Mouse (Mus musculus): Measurements from ENCODE around the gene Pitpnm2.
A peak's percentile ranks its signal among the peaks of the same experiment; 100 is the strongest.

The Pitpnm2 gene

GRCm38 (mm10) chr5:124202071-124202470 is 47.5 kb downstream of the Pitpnm2 start:
- no peak for DNase-seq (ENCODE audit: low read depth, low spot score)

GRCm38 (mm10) chr5:124201564-124201963 is 48.0 kb downstream of the Pitpnm2 start:
- no peak for DNase-seq (ENCODE audit: low read depth, low spot score)

DNA sequence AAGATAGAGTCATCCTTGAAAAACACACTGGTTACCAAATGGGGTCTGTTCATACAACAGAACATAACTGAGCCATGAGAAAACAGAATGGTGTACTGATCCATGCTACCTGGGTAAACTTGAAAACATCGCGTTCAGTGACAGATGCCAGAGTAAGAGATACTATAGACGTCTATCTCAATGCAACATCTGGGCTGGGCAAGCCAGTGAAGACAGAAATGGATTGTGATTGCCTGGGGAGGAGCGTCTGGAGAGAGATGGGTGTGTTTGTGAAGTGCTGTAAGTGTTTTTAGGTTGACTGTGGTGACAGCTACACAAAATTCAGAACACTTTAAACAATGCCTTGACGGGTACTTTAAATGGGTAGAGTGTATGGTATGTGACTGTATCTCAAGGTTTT is 48.7 kb downstream of the Pitpnm2 start:
- no peak for DNase-seq (ENCODE audit: low read depth, low spot score)

DNA sequence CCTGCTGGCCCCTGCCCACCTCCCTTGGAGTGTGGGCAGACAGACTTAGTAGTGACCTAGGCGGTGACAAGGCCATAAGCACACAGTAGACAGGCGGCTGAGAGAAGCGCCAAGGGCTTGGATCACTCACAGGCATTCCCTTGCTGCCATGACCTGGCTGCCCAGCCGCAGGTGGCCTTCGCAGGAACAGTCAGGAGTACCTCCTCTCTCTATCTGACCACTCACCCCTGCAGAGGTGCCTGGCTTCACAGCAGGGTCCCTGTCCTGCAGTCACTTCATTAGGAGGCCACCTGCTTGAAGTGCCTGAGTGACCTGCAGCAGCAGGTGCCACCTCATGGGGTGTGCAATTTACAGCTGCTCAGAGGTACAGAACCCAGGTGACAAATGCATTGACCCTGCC is 50.4 kb downstream of the Pitpnm2 start:
- no peak for DNase-seq (ENCODE audit: low read depth, low spot score)

GRCm38 (mm10) chr5:124198473-124198872 is 51.1 kb downstream of the Pitpnm2 start:
- no peak for DNase-seq (ENCODE audit: low read depth, low spot score)

- DNase-seq (ENCODE audit: low read depth, low spot score), result no peak
Measured at GRCm38 (mm10) chr5:124196082-124196481, 53.5 kb downstream of the Pitpnm2 start.

GRCm38 (mm10) chr5:124194386-124195084 is 55.0 kb downstream of the Pitpnm2 start:
- DNase-seq (ENCODE audit: low read depth, low spot score), result peak; percentile 91

- no peak for DNase-seq (ENCODE audit: low read depth, low spot score)
Measured at GRCm38 (mm10) chr5:124193286-124194112, 56.1 kb downstream of the Pitpnm2 start.

- no peak for DNase-seq (ENCODE audit: low read depth, low spot score)
Measured at GRCm38 (mm10) chr5:124192726-124193285, 56.8 kb downstream of the Pitpnm2 start.

DNA sequence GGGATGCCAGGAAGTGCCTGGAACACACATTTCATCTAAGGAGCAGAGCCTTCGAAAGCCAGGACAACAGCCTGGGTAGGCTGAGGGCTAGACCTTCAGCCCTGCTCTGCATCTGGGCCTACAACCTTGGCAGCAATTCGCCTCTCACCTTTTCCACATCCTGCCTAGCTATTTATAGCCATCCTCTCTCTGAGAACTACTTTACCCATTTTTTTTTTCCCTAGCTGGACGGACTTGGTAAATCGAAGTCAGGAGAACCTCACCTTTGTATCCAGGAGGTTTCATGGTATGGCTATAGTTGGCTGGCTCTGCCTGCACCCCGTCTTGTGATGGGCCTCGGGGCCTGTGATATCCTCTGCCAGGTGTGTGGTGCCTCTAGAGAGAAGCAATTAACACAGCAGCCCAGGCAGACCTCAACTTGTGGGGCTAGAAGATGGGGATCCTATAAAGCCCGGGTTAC is 57.3 kb downstream of the Pitpnm2 start:
- DNase-seq (ENCODE audit: low read depth, low spot score), result no peak

DNA sequence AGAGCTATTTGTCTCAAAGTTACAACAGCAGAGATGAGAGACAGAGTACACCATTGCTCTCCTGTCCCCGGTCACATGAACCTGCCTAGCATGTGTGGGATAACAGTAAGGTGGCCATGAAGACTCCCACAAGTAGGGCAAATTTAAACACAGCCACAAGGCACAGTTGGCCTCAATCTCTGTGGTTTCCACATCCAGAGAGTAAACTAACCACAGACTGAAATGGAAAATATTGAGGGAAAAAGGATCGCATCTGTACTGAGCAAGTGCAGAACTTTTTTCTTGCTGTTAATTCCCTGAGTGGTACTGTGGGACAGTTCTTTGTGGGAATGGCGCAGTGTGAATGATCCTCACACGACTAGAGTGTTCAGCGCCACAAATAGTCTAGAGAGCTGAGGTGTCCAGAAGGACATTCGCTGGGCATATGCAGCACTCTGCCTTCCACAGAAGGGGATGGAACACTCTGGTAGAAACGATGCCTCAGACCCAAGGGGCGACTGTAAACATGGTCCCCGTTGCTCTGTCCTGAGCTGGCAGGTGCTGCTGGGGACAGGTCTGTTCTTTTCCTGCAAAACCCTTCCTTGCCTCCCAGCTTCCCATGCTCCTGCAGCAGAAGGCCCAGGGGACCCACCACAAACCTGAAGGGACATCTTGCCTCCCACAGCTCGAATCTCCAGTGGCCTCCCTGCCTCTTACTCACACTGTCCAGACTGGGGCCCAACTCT is 59.3 kb downstream of the Pitpnm2 start:
- no peak for DNase-seq (ENCODE audit: low read depth, low spot score)

DNA sequence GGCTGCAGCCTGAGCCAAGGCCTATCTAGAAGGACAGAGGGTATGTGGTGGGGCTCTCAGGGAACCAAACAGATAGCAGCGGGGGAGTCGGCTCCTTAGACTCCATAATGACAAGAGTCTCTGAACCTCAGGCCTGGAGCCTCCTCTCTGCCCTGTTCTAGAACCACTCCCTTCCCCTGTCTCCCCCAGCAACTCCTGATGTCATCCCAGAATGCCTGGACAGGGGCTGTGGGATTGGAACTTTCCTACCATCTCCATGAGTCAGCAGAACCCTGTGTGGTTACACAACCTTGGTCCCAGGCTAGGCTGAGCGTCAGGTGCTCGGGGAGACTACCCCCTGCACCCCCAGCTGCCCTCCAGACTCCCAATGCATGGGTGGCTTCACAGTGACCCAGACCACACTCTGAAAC is 60.0 kb downstream of the Pitpnm2 start:
- no peak for DNase-seq (ENCODE audit: low read depth, low spot score)

- no peak for DNase-seq (ENCODE audit: low read depth, low spot score)
Measured at GRCm38 (mm10) chr5:124187508-124188311, 61.9 kb downstream of the Pitpnm2 start.

GRCm38 (mm10) chr5:124186981-124187507 is 62.5 kb downstream of the Pitpnm2 start:
- no peak for DNase-seq (ENCODE audit: low read depth, low spot score)

DNA sequence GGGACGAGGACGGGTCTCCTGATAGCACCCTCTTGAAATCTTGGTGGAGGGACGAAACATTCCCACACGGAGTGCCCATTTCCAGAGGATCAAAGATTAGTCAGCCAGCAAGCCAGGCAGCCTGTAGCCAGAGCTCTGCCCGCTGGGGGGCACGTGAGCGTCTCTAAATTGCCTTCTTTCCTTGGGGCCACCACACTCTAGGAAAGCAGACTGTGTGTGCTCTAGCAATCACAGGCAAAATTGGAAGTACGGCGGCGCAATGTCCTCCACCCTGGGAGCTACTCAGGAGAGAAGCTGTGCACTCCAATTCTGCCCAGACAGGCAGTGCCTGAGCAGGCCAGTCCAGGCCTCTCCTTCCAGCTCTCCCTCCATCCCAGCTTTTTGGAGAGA is 63.1 kb downstream of the Pitpnm2 start:
- DNase-seq (ENCODE audit: low read depth, low spot score), result no peak

- no peak for DNase-seq (ENCODE audit: low read depth, low spot score)
Measured at GRCm38 (mm10) chr5:124185706-124186464, 63.7 kb downstream of the Pitpnm2 start.

- no peak for DNase-seq (ENCODE audit: low read depth, low spot score)
Measured at GRCm38 (mm10) chr5:124184898-124185701, 64.5 kb downstream of the Pitpnm2 start.

- DNase-seq (ENCODE audit: low read depth, low spot score), result no peak
Measured at GRCm38 (mm10) chr5:124184191-124184590, 65.4 kb downstream of the Pitpnm2 start.

DNA sequence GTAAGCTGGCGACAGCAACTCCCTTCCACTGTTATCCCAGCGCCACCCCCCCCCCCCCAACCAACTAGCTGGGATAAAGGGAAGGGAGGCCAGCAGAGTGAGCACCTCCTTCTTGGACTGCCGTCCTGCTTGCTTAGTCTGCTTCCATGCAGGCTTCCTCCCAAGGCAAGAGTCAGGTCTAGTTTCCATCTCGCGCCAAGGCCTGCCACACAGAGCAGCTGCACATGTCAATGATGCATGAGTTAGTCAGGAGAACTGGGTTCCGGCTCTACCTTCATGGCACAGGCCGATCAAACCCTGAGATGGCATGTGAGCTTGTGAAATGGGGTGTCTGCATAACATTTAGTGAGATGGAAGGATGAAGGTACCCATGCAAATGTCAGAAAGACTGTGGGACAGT is 66.9 kb downstream of the Pitpnm2 start:
- no peak for DNase-seq (ENCODE audit: low read depth, low spot score)
